Mouse (Mus musculus) heart, embryonic 11.5 days (tissue): Measurements from ENCODE around the gene Ttc7b. TPM values are rescaled to one million over a fixed set of nuclear protein-coding genes. Genes with fewer than 3 reads are reported as not detected.
A peak's percentile ranks its signal among the peaks of the same experiment; 100 is the strongest.

Experiments
- ATAC-seq: fragments of 200-750 bp; cut with Nextera tagmentation; replicated peaks from 2 replicates; pipeline ENCODE4 v1.8.0; 2017; ENCODE audit warnings: moderate library complexity; ENCODE audit not compliant: insufficient number of reproducible peaks, low FRiP score, low TSS enrichment
- H3K27ac ChIP-seq: fragments of 300-500 bp; sonication (generic); 2 replicates; pipeline ENCODE4 v1.5.1; 2014; ENCODE audit warnings: mild to moderate bottlenecking, low read depth, low read length
- H3K27me3 ChIP-seq: fragments of 300-500 bp; sonication (generic); 2 replicates; pipeline ENCODE4 v1.6.1; 2014; ENCODE audit warnings: mild to moderate bottlenecking, low read length, mixed read lengths; ENCODE audit not compliant: control insufficient read depth, insufficient read depth
- H3K36me3 ChIP-seq: fragments of 300-500 bp; sonication (generic); 2 replicates; pipeline ENCODE4 v1.6.1; 2014; ENCODE audit warnings: mild to moderate bottlenecking, low read length, moderate library complexity, mixed read lengths; ENCODE audit not compliant: control insufficient read depth, insufficient read depth
- H3K4me1 ChIP-seq: fragments of 300-500 bp; sonication (generic); 2 replicates; pipeline ENCODE4 v1.6.1; 2014; ENCODE audit warnings: low read length; ENCODE audit not compliant: control insufficient read depth, insufficient read depth
- H3K4me2 ChIP-seq: fragments of 300-500 bp; sonication (generic); 2 replicates; pipeline ENCODE4 v1.6.1; 2014; ENCODE audit warnings: mild to moderate bottlenecking, moderate library complexity
- H3K4me3 ChIP-seq: fragments of 300-500 bp; sonication (generic); 2 replicates; pipeline ENCODE4 v1.5.1; 2014; ENCODE audit warnings: low read depth, low read length
- H3K9ac ChIP-seq: fragments of 300-500 bp; sonication (generic); 2 replicates; pipeline ENCODE4 v1.6.1; 2014; ENCODE audit warnings: mild to moderate bottlenecking, low read depth, low read length, moderate library complexity
- H3K9me3 ChIP-seq: fragments of 300-500 bp; sonication (generic); replicated peaks from 2 replicates; pipeline ENCODE4 v1.6.1; 2016; ENCODE audit warnings: low read length; ENCODE audit not compliant: control insufficient read depth
- WGBS: fragments of 180-500 bp; shearing (Covaris S2); extraction: QIAGEN DNeasy Blood & Tissue Kit; methylation state at CpG from one replicate; pipeline ENCODE4 v1.1.7; 2014; ENCODE audit not compliant: insufficient replicate concordance; 5-methylcytosine and 5-hydroxymethylcytosine counted together
- polyA plus RNA-seq: library from polyadenylated mRNA; unstranded; fragments of >200 nt; fragmentation: Nextera tagmentation; extraction: Ambion mirVana; gene quantifications from 2 replicates; pipeline ENCODE4 v1.2.1, GENCODE M21; 2014

Ttc7b gene
- polyA plus RNA-seq, 1 experiment from 2014 or later = 11.4 TPM

GRCm38 (mm10) chr12:100280972-100281794 lies 239.4 kb downstream of the Ttc7b start:
- Histone ChIP-seq H3K9me3 (no peaks in the 10 kb centered on the region), H3K36me3 (no peaks in the 10 kb centered on the region), H3K27me3 (no peaks in the 10 kb centered on the region), H3K4me3 (no peak overlapping the region), H3K9ac (no peak overlapping the region), H3K4me1 (peaks cover 19% of the 10 kb centered on the region), H3K4me2 (no peak overlapping the region), H3K27ac (peak overlapping the region; percentile 64)
- WGBS = 71% methylated on average over 4 of the region's 4 CpGs
- ATAC-seq = peak; percentile 19; the same call in 1 of the 2 replicates

GRCm38 (mm10) chr12:100279898-100280297 lies 240.7 kb downstream of the Ttc7b start:
- ATAC-seq = no peak
- 58% methylated on average over 4 of the region's 4 CpGs for WGBS
- H3K27me3 ChIP-seq = no peaks in the 10 kb centered on the region
- H3K4me1 ChIP-seq = peaks cover 19% of the 10 kb centered on the region
- no peak overlapping the region for H3K4me2 ChIP-seq
- H3K4me3 ChIP-seq = no peak overlapping the region
- H3K27ac ChIP-seq = no peak overlapping the region
- H3K9me3 ChIP-seq = no peaks in the 10 kb centered on the region
- no peak overlapping the region for H3K9ac ChIP-seq
- no peaks in the 10 kb centered on the region for H3K36me3 ChIP-seq

DNA sequence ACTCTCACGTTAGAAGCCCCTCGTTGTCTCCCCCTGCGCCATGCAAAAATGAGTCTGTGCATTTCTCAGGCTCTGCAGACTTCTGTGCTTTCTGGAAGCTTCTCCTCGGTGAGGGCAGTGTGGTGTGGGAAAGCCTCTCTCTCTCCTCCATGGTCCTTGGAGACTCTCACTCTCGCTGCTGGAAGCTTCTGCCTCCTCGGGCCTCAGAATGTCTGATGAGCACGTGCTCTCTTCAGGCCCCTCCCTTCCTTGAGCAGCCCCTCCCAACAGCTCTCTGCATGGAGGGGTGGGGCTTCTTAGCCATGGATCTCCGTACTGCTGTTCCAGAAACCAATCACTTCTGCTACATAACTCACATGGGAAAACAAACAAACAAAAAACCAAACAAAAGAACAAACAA lies 242.3 kb downstream of the Ttc7b start:
- 52% methylated on average over 8 of the region's 8 CpGs for WGBS
- Histone ChIP-seq H3K36me3 (no peaks in the 10 kb centered on the region), H3K9me3 (no peaks in the 10 kb centered on the region), H3K4me3 (no peak overlapping the region), H3K9ac (no peak overlapping the region), H3K4me1 (peaks cover 19% of the 10 kb centered on the region), H3K27ac (no peak overlapping the region), H3K4me2 (no peak overlapping the region), H3K27me3 (no peaks in the 10 kb centered on the region)
- ATAC-seq = no peak

- 76% methylated on average over 3 of the region's 3 CpGs for WGBS
- no peak overlapping the region for H3K9ac ChIP-seq
- no peaks in the 10 kb centered on the region for H3K27me3 ChIP-seq
- H3K4me1 ChIP-seq = peaks cover 13% of the 10 kb centered on the region
- no peak overlapping the region for H3K27ac ChIP-seq
- H3K9me3 ChIP-seq = no peaks in the 10 kb centered on the region
- H3K4me2 ChIP-seq = no peak overlapping the region
- no peak overlapping the region for H3K4me3 ChIP-seq
- no peaks in the 10 kb centered on the region for H3K36me3 ChIP-seq
- ATAC-seq = no peak
Measured at GRCm38 (mm10) chr12:100277534-100277905, 243.1 kb downstream of the Ttc7b start.

DNA sequence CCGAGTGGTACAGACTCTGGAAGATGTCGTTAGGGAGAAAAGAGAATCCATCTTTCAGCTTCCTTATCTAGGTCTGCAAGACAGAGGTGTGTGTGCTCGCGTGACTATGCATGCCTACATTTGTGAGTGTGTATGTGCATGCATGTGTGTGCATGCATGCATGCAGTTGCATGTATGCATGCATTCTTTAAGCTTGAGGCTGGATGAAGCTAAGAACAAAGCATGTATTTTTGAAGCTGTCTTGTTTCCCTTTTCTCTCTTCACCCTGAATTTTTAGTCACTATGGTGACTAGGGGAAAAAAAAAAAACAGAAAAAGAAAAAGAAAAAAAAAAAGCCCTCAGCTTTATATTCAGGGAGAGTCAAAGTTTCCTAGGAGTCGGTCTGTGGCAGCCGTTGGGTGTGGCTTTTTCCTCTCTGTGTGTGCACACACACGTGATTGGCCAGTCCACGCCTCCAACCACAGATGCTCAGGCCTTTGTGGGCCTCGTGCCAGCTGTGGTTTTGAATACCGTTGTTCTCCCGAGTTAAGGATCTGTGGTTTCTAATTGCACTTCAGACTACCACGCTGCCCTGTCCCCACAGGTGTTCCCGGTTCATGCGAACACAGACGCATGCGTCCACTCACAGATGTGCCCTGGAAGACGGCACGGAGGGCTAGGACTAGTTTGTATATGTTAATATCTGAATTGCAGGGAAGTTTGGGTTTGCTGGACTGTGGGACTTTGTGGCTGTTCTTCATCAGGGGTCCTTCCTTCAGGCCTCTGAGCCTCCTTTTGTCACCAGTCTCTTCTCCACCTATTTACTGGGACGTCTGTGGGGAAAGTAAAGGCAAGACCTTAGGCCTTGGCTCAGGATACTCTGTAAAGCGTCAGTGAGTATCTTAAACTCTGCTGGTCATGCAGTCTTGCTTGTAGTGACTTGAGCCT lies 243.8 kb downstream of the Ttc7b start:
- no peak for ATAC-seq
- 66% methylated on average over 20 of the region's 20 CpGs for WGBS
- Histone ChIP-seq H3K4me3 (no peak overlapping the region), H3K4me2 (no peak overlapping the region), H3K27ac (no peak overlapping the region), H3K9ac (no peak overlapping the region), H3K27me3 (no peaks in the 10 kb centered on the region), H3K9me3 (no peaks in the 10 kb centered on the region), H3K36me3 (no peaks in the 10 kb centered on the region), H3K4me1 (peaks cover 7% of the 10 kb centered on the region)

GRCm38 (mm10) chr12:100275850-100276249 lies 244.8 kb downstream of the Ttc7b start:
- WGBS = 64% methylated on average over 5 of the region's 5 CpGs
- H3K4me2 ChIP-seq = no peak overlapping the region
- no peak overlapping the region for H3K4me3 ChIP-seq
- H3K27me3 ChIP-seq = no peaks in the 10 kb centered on the region
- no peak overlapping the region for H3K27ac ChIP-seq
- no peaks in the 10 kb centered on the region for H3K36me3 ChIP-seq
- no peaks in the 10 kb centered on the region for H3K9me3 ChIP-seq
- ATAC-seq = peak; percentile 60; the same call in 1 of the 2 replicates
- H3K4me1 ChIP-seq = no peaks in the 10 kb centered on the region
- no peak overlapping the region for H3K9ac ChIP-seq

DNA sequence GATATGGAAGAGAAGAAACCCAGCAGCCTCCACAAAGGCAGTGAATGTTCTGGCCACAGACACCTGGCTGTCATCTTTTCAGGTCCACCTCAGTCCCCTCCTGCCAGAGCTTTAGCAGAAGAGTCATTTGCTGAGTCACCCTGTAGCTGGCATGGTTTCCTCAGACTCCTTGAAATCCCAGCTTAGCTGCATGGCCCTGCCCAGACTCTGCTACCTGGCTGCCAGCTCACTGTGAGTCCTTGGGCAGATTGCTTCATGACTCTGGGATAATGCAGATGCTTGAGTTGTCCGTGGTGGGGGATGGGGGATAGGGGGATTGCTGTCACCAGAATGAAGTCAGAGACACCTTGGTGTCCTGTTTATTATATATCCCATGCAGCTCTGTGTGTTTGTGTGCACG lies 247.6 kb downstream of the Ttc7b start:
- Histone ChIP-seq H3K4me1 (no peaks in the 10 kb centered on the region), H3K4me2 (no peak overlapping the region), H3K9ac (no peak overlapping the region), H3K9me3 (no peaks in the 10 kb centered on the region), H3K36me3 (no peaks in the 10 kb centered on the region), H3K4me3 (no peak overlapping the region), H3K27ac (no peak overlapping the region), H3K27me3 (no peaks in the 10 kb centered on the region)
- WGBS = 65% methylated on average over 2 of the region's 2 CpGs
- no peak for ATAC-seq

GRCm38 (mm10) chr12:100269967-100270662 lies 250.5 kb downstream of the Ttc7b start:
- Histone ChIP-seq H3K4me1 (no peaks in the 10 kb centered on the region), H3K27me3 (no peaks in the 10 kb centered on the region), H3K4me2 (no peak overlapping the region), H3K4me3 (no peak overlapping the region), H3K9me3 (no peaks in the 10 kb centered on the region), H3K9ac (no peak overlapping the region), H3K27ac (no peak overlapping the region), H3K36me3 (no peaks in the 10 kb centered on the region)
- 75% methylated on average over 9 of the region's 9 CpGs for WGBS
- no peak for ATAC-seq
